Mouse (Mus musculus): ENCODE results near the gene Hbp1. TPM values are rescaled to one million over a fixed set of nuclear protein-coding genes. Genes with fewer than 3 reads are reported as not detected.

Hbp1 gene
- polyA plus RNA-seq, 1 experiment from 2014 or later, result 113 TPM

DNA sequence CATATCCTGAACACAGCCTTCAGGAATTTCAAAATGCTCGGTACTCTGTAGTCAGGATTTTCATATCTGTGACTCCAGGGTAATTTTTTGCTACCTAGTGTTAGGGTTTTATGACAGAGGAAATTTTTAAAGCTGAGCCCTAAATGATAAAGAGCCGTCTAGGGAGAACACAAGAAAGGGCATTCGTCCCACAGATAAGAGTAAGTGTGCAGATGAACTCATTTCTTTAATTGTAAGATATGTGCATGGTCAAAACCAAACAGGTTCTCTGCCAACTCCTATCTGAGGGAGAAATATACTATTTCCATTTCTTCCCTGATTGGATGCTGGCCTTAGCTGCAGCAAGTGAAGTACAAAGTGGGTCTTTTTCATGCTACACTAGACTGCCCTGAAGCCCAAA is 26.2 kb downstream of the Hbp1 start:
- ATAC-seq (replicated peaks; ENCODE audit: low FRiP score), result no peak
- no peaks in the 10 kb centered on the region for H3K4me1 ChIP-seq
- H3K9me3 ChIP-seq (replicated peaks), result no peaks in the 10 kb centered on the region
- peaks cover 56% of the 10 kb centered on the region for H3K36me3 ChIP-seq
- no peak overlapping the region for H3K4me2 ChIP-seq
- no peak overlapping the region for H3K9ac ChIP-seq
- H3K27me3 ChIP-seq, result no peaks in the 10 kb centered on the region
- H3K27ac ChIP-seq, result no peak overlapping the region
- 87% methylated on average over 3 of the region's 3 CpGs for WGBS
- no peak overlapping the region for H3K4me3 ChIP-seq (replicated peaks)

DNA sequence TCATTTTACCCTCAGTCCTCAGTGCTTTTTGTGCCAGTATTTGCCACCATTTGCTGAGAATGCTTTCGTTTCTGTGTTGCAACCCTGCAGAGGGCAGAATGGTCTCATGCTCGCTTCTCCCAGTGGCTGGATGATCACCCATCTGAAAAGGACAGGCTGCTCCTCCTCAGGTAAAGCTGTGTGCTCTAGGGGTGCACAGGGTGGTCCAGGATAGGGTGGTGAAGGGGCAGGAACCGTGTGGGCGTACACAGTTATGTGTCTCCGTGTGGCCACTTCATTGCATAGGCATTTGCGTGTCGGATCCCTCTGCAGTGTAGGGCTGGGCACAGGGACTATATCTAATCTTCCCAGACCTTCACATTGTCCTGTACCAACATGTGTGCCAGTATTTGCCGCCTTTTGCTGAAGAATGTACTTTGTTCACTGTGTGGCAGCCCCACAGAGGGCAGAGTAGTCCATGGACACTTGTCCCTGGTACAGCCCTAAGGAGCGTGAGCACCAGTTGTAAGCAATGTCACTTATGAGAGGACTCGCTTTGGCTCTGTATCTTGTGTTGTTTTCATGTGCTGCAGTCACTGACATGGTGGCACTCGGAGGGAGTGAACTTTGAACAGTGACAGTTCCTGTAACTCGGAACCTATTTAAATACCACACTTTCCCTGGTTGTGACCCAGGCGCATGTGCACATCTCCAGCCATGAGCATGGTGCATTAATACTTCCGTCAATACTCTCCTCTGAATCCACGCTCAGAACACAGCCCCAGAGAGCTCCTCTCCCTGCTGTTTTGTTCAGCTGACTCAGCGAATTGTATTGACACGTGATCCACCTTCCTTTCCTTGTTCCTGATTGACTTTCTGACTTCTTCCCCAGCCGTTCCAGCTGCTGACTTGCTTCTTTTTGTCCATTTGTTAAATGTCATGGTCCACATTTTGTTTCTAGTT is 29.6 kb downstream of the Hbp1 start:
- ATAC-seq (replicated peaks; ENCODE audit: low FRiP score), result no peak
- H3K4me3 ChIP-seq (replicated peaks), result no peak overlapping the region
- H3K36me3 ChIP-seq, result peaks cover 26% of the 10 kb centered on the region
- H3K4me1 ChIP-seq, result no peaks in the 10 kb centered on the region
- H3K4me2 ChIP-seq, result no peak overlapping the region
- no peak overlapping the region for H3K27ac ChIP-seq
- 74% methylated on average over 18 of the region's 18 CpGs for WGBS
- no peak overlapping the region for H3K9ac ChIP-seq
- no peaks in the 10 kb centered on the region for H3K9me3 ChIP-seq (replicated peaks)
- no peaks in the 10 kb centered on the region for H3K27me3 ChIP-seq

DNA sequence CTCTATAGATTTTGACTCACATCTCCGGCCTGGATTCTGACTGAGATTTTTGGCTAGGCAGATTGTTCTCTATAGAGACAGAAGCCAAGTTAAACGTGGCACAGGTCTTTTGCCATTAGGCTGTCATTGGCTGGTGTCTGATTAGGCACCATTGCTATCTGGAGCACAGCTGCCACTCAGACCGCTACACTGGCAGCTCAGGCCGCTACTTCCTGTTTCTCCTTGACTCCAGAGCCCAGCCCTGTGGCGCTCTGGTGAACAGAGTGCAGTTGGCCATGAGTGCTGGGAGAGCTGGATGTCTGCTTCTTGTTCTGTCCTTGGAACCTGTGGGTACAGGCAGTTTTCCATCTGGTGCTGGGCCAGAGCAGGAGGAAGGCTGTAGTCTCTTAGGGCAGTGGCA is 33.1 kb downstream of the Hbp1 start:
- Histone ChIP-seq H3K4me1 (no peaks in the 10 kb centered on the region), H3K9me3 (replicated peaks) (no peaks in the 10 kb centered on the region), H3K4me2 (no peak overlapping the region), H3K9ac (no peak overlapping the region), H3K4me3 (replicated peaks) (no peak overlapping the region), H3K27ac (no peak overlapping the region), H3K36me3 (0 out of 2 replicates have a peak, but pooled peaks cover 10% of the 10 kb centered on the region), H3K27me3 (no peaks in the 10 kb centered on the region)
- whole genome bisulfite sequencing, result 80% methylated on average over 5 of the region's 5 CpGs
- no peak for ATAC-seq (replicated peaks; ENCODE audit: low FRiP score)

DNA sequence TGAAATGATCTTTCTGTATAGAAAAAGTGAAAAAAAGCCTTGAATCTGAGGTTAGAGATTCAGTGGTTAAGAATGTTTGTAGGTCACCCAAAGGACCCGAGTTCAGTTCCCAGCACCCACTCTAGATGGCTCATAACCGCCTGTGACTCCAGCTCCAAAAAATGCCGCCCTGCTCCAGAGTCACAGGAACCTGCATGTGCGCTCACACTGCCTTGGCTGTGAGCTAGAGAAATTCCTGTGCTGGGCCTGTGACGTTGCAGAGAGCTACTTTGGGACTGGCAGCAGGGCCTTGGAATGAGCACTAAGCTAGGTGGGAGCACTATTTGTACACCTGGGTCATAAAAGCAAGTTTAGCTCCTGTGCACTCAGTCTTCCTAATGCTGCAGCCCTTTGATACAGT is 33.6 kb downstream of the Hbp1 start:
- 92% methylated on average over 5 of the region's 5 CpGs for WGBS
- Histone ChIP-seq H3K27ac (no peak overlapping the region), H3K27me3 (no peaks in the 10 kb centered on the region), H3K36me3 (0 out of 2 replicates have a peak, but pooled peaks cover 5% of the 10 kb centered on the region), H3K4me1 (no peaks in the 10 kb centered on the region), H3K4me2 (no peak overlapping the region), H3K4me3 (replicated peaks) (no peak overlapping the region), H3K9me3 (replicated peaks) (no peaks in the 10 kb centered on the region), H3K9ac (no peak overlapping the region)
- no peak for ATAC-seq (replicated peaks; ENCODE audit: low FRiP score)

DNA sequence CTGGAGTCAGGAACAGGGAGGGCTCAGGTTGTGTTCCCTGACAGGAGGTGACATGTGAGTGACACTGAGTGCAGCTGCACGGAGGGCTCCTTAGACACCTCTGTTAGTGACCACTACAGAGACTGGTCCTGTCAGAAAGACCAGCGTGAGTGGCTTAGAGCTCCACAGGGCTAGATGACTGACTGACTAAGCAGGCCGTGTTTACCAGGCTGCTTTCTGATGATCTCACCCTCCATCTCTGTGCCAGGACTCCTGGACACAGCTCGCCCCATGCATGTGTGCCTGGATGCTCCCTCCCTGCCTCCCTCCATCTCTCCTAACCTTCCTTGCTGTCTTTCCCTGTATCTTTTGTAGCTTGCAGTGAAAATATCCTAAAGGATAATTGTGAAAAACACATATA is 36.7 kb downstream of the Hbp1 start:
- ATAC-seq (replicated peaks; ENCODE audit: low FRiP score), result no peak
- Histone ChIP-seq H3K27me3 (no peaks in the 10 kb centered on the region), H3K9ac (no peak overlapping the region), H3K4me3 (replicated peaks) (no peak overlapping the region), H3K4me1 (no peaks in the 10 kb centered on the region), H3K36me3 (no peaks in the 10 kb centered on the region), H3K4me2 (no peak overlapping the region), H3K9me3 (replicated peaks) (no peaks in the 10 kb centered on the region), H3K27ac (no peak overlapping the region)
- 80% methylated on average over 4 of the region's 4 CpGs for WGBS

DNA sequence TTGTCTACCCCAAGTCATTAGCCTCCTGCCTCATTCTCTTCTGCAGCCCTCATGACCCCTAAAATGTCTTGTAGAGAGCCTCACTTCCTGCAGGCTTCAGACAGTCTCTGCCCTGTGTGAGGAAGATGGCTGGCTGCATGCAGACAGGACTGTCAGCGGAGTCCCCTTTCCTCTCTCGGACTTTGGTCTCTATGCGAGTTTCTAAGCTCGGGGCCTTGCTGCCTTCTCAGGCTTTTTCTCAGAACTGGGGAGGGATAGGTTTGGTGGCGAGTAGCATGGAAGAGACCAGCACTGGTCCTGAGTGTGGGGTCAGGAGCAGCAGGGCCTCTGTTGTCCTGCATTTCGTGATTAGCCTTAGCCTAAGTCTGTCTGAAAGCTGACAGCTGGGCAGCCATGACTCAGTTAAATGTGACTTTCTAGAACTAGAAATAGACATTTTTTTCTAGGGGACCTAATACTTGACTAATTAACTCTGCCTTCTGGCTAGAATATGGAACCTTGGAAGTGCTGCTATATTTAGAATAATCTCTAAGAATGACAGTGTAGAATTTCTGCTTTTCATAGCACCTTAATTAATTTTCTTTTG is 37.3 kb downstream of the Hbp1 start:
- no peak overlapping the region for H3K4me3 ChIP-seq (replicated peaks)
- H3K36me3 ChIP-seq, result no peaks in the 10 kb centered on the region
- no peaks in the 10 kb centered on the region for H3K9me3 ChIP-seq (replicated peaks)
- H3K4me2 ChIP-seq, result no peak overlapping the region
- ATAC-seq (replicated peaks; ENCODE audit: low FRiP score), result no peak
- no peaks in the 10 kb centered on the region for H3K27me3 ChIP-seq
- WGBS, result 84% methylated on average over 6 of the region's 6 CpGs
- H3K27ac ChIP-seq, result no peak overlapping the region
- no peak overlapping the region for H3K9ac ChIP-seq
- no peaks in the 10 kb centered on the region for H3K4me1 ChIP-seq

DNA sequence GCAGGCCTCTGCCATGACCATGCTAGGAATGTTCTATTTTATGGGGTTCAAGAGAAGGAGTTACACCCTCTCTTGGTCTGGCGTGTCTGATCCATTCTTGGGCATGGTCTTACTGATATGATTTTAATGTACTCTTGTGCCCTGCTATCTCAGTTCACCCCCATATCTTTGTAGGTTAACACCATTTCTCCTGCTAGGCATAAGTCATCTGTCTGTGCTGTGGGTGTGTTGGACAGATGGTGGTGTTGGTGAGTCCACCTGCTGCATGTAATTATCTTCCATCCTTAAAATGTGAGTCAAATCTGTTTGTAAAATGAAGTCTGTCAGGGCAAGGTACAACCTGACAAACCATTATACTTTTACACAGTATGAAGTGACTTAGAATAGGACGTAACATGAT is 42.9 kb downstream of the Hbp1 start:
- Histone ChIP-seq H3K27ac (no peak overlapping the region), H3K9me3 (replicated peaks) (no peaks in the 10 kb centered on the region), H3K36me3 (peaks cover 4% of the 10 kb centered on the region; the same call in 1 of the 2 replicates), H3K27me3 (no peaks in the 10 kb centered on the region), H3K4me3 (replicated peaks) (no peak overlapping the region), H3K9ac (no peak overlapping the region), H3K4me2 (no peak overlapping the region), H3K4me1 (no peaks in the 10 kb centered on the region)
- WGBS, result 99% methylated on average over 2 of the region's 2 CpGs
- ATAC-seq (replicated peaks; ENCODE audit: low FRiP score), result no peak

DNA sequence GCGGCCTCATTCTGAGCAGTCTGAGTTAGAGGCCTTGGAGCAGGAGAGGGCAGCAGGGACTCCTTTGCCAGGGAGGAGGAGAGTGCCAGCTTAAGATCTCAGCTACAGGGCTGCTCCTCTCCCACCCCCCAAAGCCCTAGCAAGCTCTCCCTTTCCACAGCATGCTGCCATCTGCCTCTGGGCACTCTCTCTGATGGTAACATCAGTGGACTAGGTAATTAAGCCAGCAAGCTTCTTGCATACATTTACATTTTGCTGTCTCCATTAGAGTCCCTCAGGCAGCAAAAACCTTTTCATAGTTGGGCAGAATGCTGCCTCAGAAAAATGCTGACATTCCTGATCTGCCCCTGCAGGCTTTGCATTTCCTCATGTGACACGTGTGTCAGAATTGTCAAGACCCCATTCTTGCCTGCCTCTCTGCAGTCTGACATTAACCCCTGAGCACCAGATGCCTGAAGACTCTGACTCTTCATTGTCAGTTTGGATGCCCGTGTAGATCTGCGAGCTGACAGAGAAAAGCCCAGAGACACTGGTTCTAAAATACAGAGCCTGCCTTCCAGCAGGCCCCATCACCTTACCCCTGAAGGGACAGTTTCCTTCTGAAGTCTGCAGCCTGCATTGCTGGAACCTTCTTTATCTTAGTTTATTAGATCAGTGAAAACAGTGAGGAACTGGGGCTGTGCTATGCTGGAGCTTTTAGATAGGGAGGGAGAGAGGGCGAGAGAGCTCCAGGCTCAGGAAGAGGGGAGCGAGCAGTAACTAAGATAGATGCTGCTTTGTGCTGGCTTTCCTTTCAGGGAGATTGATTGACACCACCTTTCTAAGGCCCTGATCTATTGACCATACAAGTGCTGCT is 44.4 kb downstream of the Hbp1 start:
- Histone ChIP-seq H3K4me3 (replicated peaks) (no peak overlapping the region), H3K9ac (no peak overlapping the region), H3K36me3 (peaks cover 12% of the 10 kb centered on the region; the same call in 1 of the 2 replicates), H3K9me3 (replicated peaks) (no peaks in the 10 kb centered on the region), H3K27ac (no peak overlapping the region), H3K4me1 (no peaks in the 10 kb centered on the region), H3K4me2 (no peak overlapping the region), H3K27me3 (no peaks in the 10 kb centered on the region)
- ATAC-seq (replicated peaks; ENCODE audit: low FRiP score), result no peak
- 55% methylated on average over 6 of the region's 6 CpGs for WGBS

DNA sequence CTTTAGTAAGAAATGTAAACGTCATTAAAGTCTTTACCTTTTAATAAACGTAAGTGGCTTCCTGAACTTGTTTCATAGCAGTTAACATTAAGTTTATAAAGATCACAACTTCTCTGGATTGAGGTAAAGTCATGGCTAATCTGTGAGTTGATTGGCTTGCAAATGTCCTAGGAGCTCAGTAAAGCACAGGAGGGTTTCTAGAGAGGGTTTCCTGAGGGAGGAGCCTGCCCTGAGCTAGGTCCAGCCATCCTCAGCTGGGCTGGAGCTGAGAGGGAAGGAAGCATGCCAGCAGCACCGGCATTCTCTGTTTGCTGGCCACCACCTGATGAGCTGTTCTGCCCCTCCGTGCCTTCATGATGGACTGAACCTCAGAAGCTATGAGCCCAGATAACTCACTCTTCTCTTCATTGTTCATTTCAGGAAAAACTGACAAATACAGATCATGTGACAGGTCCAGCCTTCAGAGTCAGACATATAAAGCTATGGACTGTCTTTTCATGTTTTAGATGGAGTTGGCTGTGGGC is 49.9 kb downstream of the Hbp1 start:
- Histone ChIP-seq H3K27ac (no peak overlapping the region), H3K4me2 (no peak overlapping the region), H3K4me3 (replicated peaks) (no peak overlapping the region), H3K4me1 (0 out of 2 replicates have a peak, but pooled peaks cover 6% of the 10 kb centered on the region), H3K27me3 (no peaks in the 10 kb centered on the region), H3K9ac (no peak overlapping the region), H3K36me3 (peaks cover 12% of the 10 kb centered on the region; the same call in 1 of the 2 replicates), H3K9me3 (replicated peaks) (no peaks in the 10 kb centered on the region)
- WGBS, result 84% methylated on average over 4 of the region's 4 CpGs
- no peak for ATAC-seq (replicated peaks; ENCODE audit: low FRiP score)

DNA sequence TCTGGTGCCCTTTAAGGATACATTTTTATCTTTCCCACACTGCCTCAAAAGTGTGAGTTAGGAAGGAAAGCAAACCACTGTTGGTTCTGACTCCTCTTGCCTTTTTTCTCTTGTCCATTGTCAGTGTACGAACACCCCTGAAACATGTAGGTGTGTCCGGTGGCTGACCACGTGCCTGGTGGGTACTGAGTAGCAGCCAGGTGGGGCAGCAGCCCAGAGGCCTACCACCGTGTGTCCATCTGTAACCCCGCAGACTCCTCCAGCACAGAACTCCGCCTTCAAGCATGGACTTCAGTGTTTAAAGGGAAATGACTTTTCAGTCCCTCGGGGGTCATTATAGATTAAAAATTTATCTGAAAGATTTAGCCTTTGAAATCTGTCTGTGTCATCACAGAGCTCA is 52.9 kb downstream of the Hbp1 start:
- no peak for ATAC-seq (replicated peaks; ENCODE audit: low FRiP score)
- Histone ChIP-seq H3K4me1 (0 out of 2 replicates have a peak, but pooled peaks cover 6% of the 10 kb centered on the region), H3K9me3 (replicated peaks) (no peaks in the 10 kb centered on the region), H3K36me3 (peaks cover 7% of the 10 kb centered on the region; the same call in 1 of the 2 replicates), H3K9ac (no peak overlapping the region), H3K4me2 (no peak overlapping the region), H3K27ac (no peak overlapping the region), H3K4me3 (replicated peaks) (no peak overlapping the region), H3K27me3 (no peaks in the 10 kb centered on the region)
- 65% methylated on average over 7 of the region's 7 CpGs for WGBS

DNA sequence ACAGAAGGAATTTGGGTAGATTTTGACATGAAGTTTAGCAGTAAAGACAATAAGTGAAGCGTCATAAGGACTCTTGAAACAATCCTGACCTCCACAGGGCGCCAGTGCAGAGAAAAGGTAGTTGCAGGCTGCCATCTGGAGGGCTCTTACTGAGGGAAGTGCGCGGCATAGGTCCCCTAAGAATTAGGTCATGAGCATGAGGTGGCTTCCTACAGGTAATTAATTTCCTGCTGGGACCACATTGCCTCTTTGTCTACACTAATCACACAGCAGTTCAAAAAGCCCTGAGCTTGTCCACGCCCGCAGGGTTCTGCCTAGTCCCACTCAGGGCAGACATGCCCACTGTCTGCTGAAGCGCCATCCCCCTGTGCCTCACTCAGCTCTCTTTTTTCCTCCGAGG is 53.3 kb downstream of the Hbp1 start:
- 0 out of 2 replicates have a peak, but pooled peaks cover 6% of the 10 kb centered on the region for H3K4me1 ChIP-seq

More for the DNA sequence above, 53.3 kb downstream of the Hbp1 start:
- Histone ChIP-seq H3K4me2 (no peak overlapping the region), H3K9me3 (replicated peaks) (no peaks in the 10 kb centered on the region), H3K9ac (no peak overlapping the region), H3K27me3 (no peaks in the 10 kb centered on the region), H3K4me3 (replicated peaks) (no peak overlapping the region), H3K36me3 (peaks cover 5% of the 10 kb centered on the region; the same call in 1 of the 2 replicates), H3K27ac (no peak overlapping the region)
- 61% methylated on average over 8 of the region's 8 CpGs for WGBS
- no peak for ATAC-seq (replicated peaks; ENCODE audit: low FRiP score)

All from kidney, embryonic 15.5 days (tissue).